Mouse (Mus musculus) thymus, postnatal 14 days (tissue): ENCODE measurements around the gene Trak2.
"Not testable (repeated sequence)": the region's sequence is repeated elsewhere in the genome, so short reads cannot be mapped to it uniquely, and the experiment has no call there.

Experiments
- DNase-seq: peaks from one replicate; pipeline ENCODE4 v3.0.0; 2021

Trak2 gene

GRCm38 (mm10) chr1:58952997-58953396, 20.2 kb downstream of the Trak2 start:
- DNase-seq = no peak

GRCm38 (mm10) chr1:58952526-58952925, 20.7 kb downstream of the Trak2 start:
- DNase-seq = no peak

GRCm38 (mm10) chr1:58951841-58952240, 21.4 kb downstream of the Trak2 start:
- no peak for DNase-seq

GRCm38 (mm10) chr1:58950899-58951648, 22.2 kb downstream of the Trak2 start:
- no peak for DNase-seq

- no peak for DNase-seq
Observed at GRCm38 (mm10) chr1:58949561-58950106, 23.6 kb downstream of the Trak2 start.

- no peak for DNase-seq
Observed at GRCm38 (mm10) chr1:58946718-58947117, 26.5 kb downstream of the Trak2 start.

GRCm38 (mm10) chr1:58945960-58946670, 27.1 kb downstream of the Trak2 start:
- no peak for DNase-seq

- DNase-seq = no peak
Observed at GRCm38 (mm10) chr1:58945523-58945922, 27.7 kb downstream of the Trak2 start.

GRCm38 (mm10) chr1:58937606-58938099, 35.6 kb downstream of the Trak2 start:
- no peak for DNase-seq

- DNase-seq = no peak
Observed at GRCm38 (mm10) chr1:58936746-58937605, 36.3 kb downstream of the Trak2 start.

GRCm38 (mm10) chr1:58926664-58927063, 46.6 kb downstream of the Trak2 start:
- no peak for DNase-seq

GRCm38 (mm10) chr1:58917566-58917965, 55.7 kb downstream of the Trak2 start:
- DNase-seq = no peak

GRCm38 (mm10) chr1:58909636-58910272, 63.5 kb downstream of the Trak2 start:
- no peak for DNase-seq

GRCm38 (mm10) chr1:58903681-58904080, 69.5 kb downstream of the Trak2 start:
- DNase-seq = no peak

- DNase-seq = peak; percentile 50
Observed at GRCm38 (mm10) chr1:58897561-58897960, 75.7 kb downstream of the Trak2 start.

GRCm38 (mm10) chr1:58892386-58892785, 80.8 kb downstream of the Trak2 start:
- DNase-seq = not testable (repeated sequence)

GRCm38 (mm10) chr1:58891481-58892170, 81.6 kb downstream of the Trak2 start:
- DNase-seq = not testable (repeated sequence)

GRCm38 (mm10) chr1:58890697-58891290, 82.4 kb downstream of the Trak2 start:
- not testable (repeated sequence) for DNase-seq

- DNase-seq = no peak
Observed at GRCm38 (mm10) chr1:58889826-58890546, 83.2 kb downstream of the Trak2 start.

GRCm38 (mm10) chr1:58885646-58886045, 87.6 kb downstream of the Trak2 start:
- DNase-seq = no peak
